Mouse (Mus musculus): ENCODE measurements around the gene Col2a1. TPM values are rescaled to one million over a fixed set of nuclear protein-coding genes. Genes with fewer than 3 reads are reported as not detected.

The Col2a1 gene
- total and polyA plus RNA-seq, 3 experiments, result 0.06 to 0.13 TPM; not detected in 1

GRCm38 (mm10) chr15:97989544-97989943 lies 15.0 kb downstream of the Col2a1 start:
- no peak overlapping the region for H3K4me2 ChIP-seq (ENCODE audit: insufficient read depth, low read depth, poor library complexity, severe bottlenecking)
- H3K27me3 ChIP-seq (replicated peaks), result peaks cover 71% of the 10 kb centered on the region
- H3K9ac ChIP-seq (ENCODE audit: insufficient read depth, low read depth), result no peak overlapping the region
- DNase-seq (ENCODE audit: extremely low read depth), result no peak
- H3K27ac ChIP-seq (ENCODE audit: insufficient read depth, low read depth), result no peak overlapping the region
- H3K4me3 ChIP-seq (replicated peaks in 1 of 3; ENCODE audit: low read depth in 2 of 3, low read length in 2 of 3, poor library complexity in 1 of 3), result no peak overlapping the region
- dilution Hi-C loops (cut with MboI; ENCODE audit: extremely low pct_ligation_motif_present, extremely low pct_unique_long_range_greater_than_20kb, low sequenced_read_pairs) (no loop called here), in situ Hi-C loops (cut with MboI; ENCODE audit: low pct_ligation_motif_present, low pct_unique_long_range_greater_than_20kb, low sequenced_read_pairs) (no loop called here)
- no peaks in the 10 kb centered on the region for H3K9me3 ChIP-seq (replicated peaks; ENCODE audit: low read length)
- no peaks in the 10 kb centered on the region for H3K79me2 ChIP-seq (replicated peaks; ENCODE audit: control insufficient read depth, extremely low read depth, insufficient read depth, poor library complexity, severe bottlenecking)
- H3K36me3 ChIP-seq (replicated peaks in 1 of 2; ENCODE audit: control insufficient read depth in 1 of 2, insufficient read depth in 1 of 2, low read length in 1 of 2), result no peaks in the 10 kb centered on the region
- TF ChIP-seq TCF12 (IDR thresholded peaks at IDR 0.05; ENCODE audit: low read depth, low read length) (no peak), SMC3 (IDR thresholded peaks at IDR 0.05; ENCODE audit: low read depth, low read length) (no peak), HCFC1 (IDR thresholded peaks at IDR 0.05; ENCODE audit: low read depth, low read length) (no peak), MAZ (IDR thresholded peaks at IDR 0.05; ENCODE audit: low read depth, low read length) (no peak), KAT2A (IDR thresholded peaks at IDR 0.05; ENCODE audit: insufficient replicate concordance, low read length) (no peak), ZNF384 (IDR thresholded peaks at IDR 0.05; ENCODE audit: low read depth, low read length) (no peak), EP300 (IDR thresholded peaks at IDR 0.05; ENCODE audit: low read length) (no peak)
- peaks cover 5 to 23% of the 10 kb centered on the region in 2 experiments for H3K4me1 ChIP-seq (ENCODE audit: control insufficient read depth in 1 of 2, insufficient read depth in 2 of 2)

- Histone ChIP-seq H3K9ac (ENCODE audit: insufficient read depth, low read depth) (no peak overlapping the region), H3K9me3 (replicated peaks; ENCODE audit: low read length) (peaks cover 27% of the 10 kb centered on the region), H3K4me2 (ENCODE audit: insufficient read depth, low read depth, poor library complexity, severe bottlenecking) (no peak overlapping the region), H3K36me3 (replicated peaks in 1 of 2; ENCODE audit: control insufficient read depth in 1 of 2, insufficient read depth in 1 of 2, low read length in 1 of 2) (no peaks in the 10 kb centered on the region), H3K4me1 (ENCODE audit: control insufficient read depth in 1 of 2, insufficient read depth in 2 of 2) (no peaks in the 10 kb centered on the region), H3K27me3 (replicated peaks) (peaks cover 69% of the 10 kb centered on the region), H3K79me2 (replicated peaks; ENCODE audit: control insufficient read depth, extremely low read depth, insufficient read depth, poor library complexity, severe bottlenecking) (no peaks in the 10 kb centered on the region), H3K27ac (ENCODE audit: insufficient read depth, low read depth) (no peak overlapping the region), H3K4me3 (replicated peaks in 1 of 3; ENCODE audit: low read depth in 2 of 3, low read length in 2 of 3, poor library complexity in 1 of 3) (no peak overlapping the region)
- dilution Hi-C loops (cut with MboI; ENCODE audit: extremely low pct_ligation_motif_present, extremely low pct_unique_long_range_greater_than_20kb, low sequenced_read_pairs) (no loop called here), in situ Hi-C loops (cut with MboI; ENCODE audit: low pct_ligation_motif_present, low pct_unique_long_range_greater_than_20kb, low sequenced_read_pairs) (no loop called here)
- TF ChIP-seq MYC (IDR thresholded peaks at IDR 0.05; ENCODE audit: low read depth, low read length), result no peak
- TF ChIP-seq SMC3 (IDR thresholded peaks at IDR 0.05; ENCODE audit: low read depth, low read length), result no peak
- TF ChIP-seq ETS1 (conservative IDR thresholded peaks at IDR 0.05; ENCODE audit: low read depth, low read length), result no peak
- TF ChIP-seq POLR2AphosphoS2 (IDR thresholded peaks at IDR 0.05; ENCODE audit: low read depth, low read length), result no peak
- TF ChIP-seq POLR2A (IDR thresholded peaks at IDR 0.05; ENCODE audit: low read depth, low read length), result no peak
- no peak for TF ChIP-seq ZKSCAN1 (IDR thresholded peaks at IDR 0.05; ENCODE audit: borderline replicate concordance, low read depth, low read length)
- TF ChIP-seq ZC3H11A (IDR thresholded peaks at IDR 0.05; ENCODE audit: low read depth, low read length), result no peak
- TF ChIP-seq GABPA (IDR thresholded peaks at IDR 0.05; ENCODE audit: insufficient replicate concordance, low read depth, low read length), result no peak
- DNase-seq (ENCODE audit: extremely low read depth), result no peak
Measured at GRCm38 (mm10) chr15:97981560-97981959, 22.9 kb downstream of the Col2a1 start.
